Mouse (Mus musculus): Measurements from ENCODE around the gene Gm49353.

DNA sequence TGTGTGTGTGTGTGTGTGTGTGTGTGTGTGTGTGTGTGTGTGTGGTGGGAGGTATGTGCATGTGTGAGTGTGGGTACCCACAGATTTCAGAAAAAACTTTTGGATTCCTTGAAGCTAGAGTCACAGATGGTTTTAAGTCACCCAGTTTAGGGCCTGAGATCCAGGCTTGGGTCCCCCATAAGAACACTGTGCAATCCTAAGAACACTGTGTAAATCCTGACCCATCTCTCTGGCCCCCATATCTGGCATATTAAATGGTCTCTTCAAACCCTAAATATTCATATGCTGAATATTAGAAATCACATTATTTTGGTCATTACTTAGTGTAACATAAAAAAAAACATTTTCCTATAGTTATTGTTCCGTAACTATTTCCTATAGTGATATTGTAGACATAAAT lies 18.2 kb downstream of the Gm49353 start:
- TF ChIP-seq CTCF (IDR thresholded peaks at IDR 0.05; ENCODE audit: borderline replicate concordance, extremely low read depth, insufficient read depth, insufficient read length): no peak
- no peak for TF ChIP-seq POLR2A (IDR thresholded peaks at IDR 0.05; ENCODE audit: borderline replicate concordance, extremely low read depth, insufficient read depth, insufficient read length, poor library complexity, severe bottlenecking)
